Mouse (Mus musculus) lung, adult 2 months (tissue): ENCODE data around the gene Hoxd10.

Experiments
- CTCF ChIP-seq: fragments of 200-500 bp; IDR thresholded peaks from 2 replicates; pipeline ENCODE4 v1.5.1; 2011; ENCODE audit warnings: mild to moderate bottlenecking, low read length, control low read depth; ENCODE audit not compliant: insufficient read depth
- POLR2A ChIP-seq: fragments of 200-500 bp; IDR thresholded peaks from 2 replicates; pipeline ENCODE4 v1.6.1; 2011; ENCODE audit warnings: low read depth, mild to moderate bottlenecking, control low read depth, low read length, borderline replicate concordance; ENCODE audit errors: extremely low read depth

DNA sequence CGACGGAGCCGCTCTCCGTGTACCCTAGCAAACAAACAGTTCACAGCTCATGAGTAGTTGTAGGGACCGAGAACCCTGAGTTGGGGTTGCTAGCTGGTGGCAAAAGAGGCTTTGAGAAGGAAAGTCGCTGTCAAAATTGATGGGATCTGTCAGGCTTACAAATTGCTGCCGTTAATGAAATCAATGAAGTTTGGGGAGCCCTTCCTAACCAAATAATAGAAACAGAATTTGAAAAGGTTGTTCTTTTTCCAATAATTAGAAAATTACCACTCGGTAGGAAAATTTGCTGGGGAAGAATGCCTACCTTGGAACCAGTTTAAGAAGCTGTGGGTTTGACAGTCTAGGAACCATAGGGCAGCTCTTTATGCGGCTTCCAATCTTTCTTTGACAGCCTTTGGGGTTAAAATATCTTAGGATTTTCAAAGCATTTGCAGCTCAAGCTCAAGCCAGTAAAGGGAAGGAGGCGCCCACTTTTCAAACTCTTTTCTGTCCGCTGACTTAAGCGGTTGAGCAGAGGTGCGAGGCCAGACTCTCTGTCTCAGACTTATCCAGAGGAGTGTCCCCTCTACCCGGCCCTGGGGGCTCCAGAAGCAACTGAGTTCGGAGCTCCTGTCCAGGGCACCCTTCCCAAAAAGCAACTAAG is 33.6 kb upstream of the Hoxd10 start:
- TF ChIP-seq CTCF (no peak), POLR2A (no peak)
